Mouse (Mus musculus): ENCODE measurements around the gene Abca1. TPM values are rescaled to one million over a fixed set of nuclear protein-coding genes. Genes with fewer than 3 reads are reported as not detected.

Gene Abca1
- 7.6 and 11.4 TPM in 2 replicates for total RNA-seq (2017)

DNA sequence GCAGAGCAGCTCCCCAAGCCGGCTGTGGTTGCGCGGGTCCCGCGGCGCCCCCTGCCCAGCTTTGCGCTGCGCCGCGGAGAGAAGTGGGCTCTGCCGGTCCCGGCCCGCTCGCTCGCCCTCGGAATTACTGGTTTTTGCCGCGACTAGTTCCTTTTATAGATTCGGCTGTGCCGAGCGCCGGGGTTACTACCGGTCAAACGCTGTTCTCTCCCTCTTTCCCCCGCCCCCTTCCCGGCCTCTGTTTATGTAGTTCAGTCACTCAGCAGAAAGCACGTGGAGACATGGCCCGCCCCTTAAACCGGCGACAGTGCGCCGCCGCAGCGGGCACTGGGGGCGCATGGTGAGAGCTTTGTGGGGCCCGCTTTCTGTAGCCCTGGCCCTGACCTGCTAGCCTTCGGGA, at the start of gene Abca1:
Gene Abca1, minus strand, starts transcription at position 129 of the 400 bp plus-strand sequence.
- peak; percentile 93 for ATAC-seq (replicated peaks; ENCODE audit: low read depth, poor library complexity, severe bottlenecking)

DNA sequence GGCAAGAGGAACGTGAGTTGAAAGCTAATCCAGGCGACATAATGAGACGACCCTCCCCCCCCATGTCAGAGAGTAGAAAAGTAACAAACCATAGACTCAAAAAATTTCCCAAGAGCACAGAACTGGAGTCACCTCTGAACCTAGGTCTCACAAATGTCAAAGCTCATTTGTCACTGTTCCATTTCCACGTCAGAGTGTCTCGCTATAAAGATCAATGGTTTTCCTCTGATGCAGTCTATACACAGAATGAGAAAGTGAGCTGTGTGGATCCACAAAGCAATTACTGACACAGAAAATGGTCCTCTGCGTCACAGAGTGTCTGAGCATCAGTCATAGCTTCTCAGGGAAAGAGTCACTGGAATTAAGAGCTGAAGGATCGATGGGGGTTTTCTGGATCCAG, 44.8 kb upstream of the Abca1 start:
- ATAC-seq (replicated peaks; ENCODE audit: low read depth, poor library complexity, severe bottlenecking): no peak

DNA sequence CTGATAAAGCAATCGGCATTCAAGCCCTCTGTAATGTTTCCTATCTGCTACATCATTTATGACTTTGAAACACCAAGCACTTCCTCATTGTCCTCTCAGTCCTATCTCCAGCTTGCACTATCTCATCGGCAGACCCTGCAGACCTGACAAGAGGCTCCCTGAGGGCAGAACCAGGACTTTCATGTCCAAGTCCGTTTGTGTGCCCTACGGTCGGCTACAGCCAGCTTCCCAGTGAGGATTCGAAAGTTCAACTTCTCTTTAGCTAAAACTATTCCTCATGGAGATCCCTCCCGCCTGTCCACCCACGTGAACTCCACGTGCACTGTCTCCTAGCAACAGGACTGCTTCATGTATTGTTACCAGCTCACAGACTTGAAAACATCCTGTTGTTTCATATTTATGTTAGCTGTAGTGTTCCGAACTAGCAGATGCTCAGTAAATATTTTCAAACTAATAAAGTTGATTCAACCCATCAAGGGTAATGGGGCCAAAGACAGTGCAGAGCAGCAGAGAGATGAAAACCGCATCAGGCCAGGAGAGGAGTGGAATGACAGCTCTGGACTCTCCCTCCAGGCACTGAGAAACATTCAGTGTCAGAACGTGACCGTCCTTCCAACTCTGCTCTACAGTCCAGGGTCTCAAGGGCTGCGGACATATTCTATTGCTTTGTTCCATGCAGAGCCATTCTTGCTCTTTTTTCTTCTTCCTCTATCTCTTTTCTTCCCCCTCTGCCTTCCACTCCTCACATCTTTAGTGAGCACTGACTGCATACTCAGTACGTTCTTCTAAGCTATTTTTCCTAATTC, 44.1 kb upstream of the Abca1 start:
- peak; percentile 58 for ATAC-seq (replicated peaks; ENCODE audit: low read depth, poor library complexity, severe bottlenecking)

DNA sequence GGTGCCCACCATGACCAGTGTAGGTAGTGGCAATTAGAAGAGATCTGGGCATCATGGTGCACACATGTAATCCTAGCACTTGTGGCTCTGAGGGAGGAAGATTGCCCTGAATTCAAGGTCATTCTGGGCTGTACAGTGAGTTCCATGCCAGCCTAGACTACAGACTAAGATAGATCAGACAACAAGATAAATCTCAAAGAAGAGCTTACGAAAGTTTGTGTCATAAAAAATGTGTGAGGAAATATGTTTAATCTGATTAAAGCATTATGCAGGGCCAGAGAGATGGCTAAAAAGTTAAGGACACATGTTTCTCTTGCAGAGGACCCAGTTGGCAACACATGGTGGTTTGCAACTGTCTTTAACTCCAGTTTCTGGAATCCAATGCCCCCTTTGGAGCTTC, 40.6 kb upstream of the Abca1 start:
- no peak for ATAC-seq (replicated peaks; ENCODE audit: low read depth, poor library complexity, severe bottlenecking)

DNA sequence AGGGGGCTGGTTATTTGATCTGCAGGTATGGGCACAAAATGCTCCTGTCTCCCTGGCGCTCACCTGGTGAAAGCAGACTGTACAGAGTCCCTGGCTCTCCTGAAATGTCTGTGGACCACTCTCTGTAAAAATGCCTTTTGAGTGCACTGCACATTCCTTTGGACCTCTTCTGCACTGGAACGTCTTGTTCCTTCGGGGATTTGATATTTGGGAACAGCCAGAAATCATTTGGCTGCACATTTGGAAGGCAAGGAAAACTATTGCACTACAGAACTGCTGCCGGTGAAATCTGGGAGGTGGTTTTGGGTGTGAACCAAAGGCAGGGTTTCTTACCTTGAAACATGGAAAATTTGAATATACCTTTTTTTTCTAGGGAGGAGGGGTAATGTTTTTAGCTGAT, 38.1 kb upstream of the Abca1 start:
- no peak for ATAC-seq (replicated peaks; ENCODE audit: low read depth, poor library complexity, severe bottlenecking)

DNA sequence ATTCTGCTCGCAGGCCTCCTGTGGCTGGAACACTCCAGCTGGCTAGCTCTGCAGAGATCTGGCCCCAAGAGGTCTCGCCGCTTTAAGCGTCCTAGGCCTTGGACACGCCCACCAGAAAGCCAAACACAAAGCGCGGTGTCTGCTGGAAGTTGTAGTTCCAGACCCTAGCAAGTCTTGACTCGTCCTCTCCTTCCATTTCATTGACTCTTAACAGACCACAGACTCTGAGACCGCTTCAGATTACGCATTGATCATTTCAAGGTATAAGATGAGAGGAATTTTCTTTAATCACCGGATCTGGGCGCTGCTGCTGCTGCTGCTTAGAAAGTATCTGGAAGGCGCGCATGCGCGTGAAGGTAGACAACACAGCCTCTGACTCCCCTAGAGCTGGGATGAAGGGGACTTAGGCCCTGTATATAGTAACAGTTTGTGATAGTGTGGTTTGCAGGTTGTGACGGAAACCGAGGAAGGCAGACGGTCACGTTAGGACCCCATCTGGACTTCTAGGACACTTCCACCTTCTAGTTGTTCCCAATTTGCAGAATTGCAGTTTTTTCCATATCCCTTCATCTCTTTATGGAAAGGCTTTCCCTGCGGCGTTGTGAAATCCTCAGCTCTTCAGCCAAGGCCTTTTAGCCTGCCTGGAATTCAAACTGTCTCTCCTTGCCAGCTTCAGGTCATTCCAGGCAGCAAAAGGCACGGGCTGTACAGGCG, 36.5 kb upstream of the Abca1 start:
- ATAC-seq (replicated peaks; ENCODE audit: low read depth, poor library complexity, severe bottlenecking): peak; percentile 98

DNA sequence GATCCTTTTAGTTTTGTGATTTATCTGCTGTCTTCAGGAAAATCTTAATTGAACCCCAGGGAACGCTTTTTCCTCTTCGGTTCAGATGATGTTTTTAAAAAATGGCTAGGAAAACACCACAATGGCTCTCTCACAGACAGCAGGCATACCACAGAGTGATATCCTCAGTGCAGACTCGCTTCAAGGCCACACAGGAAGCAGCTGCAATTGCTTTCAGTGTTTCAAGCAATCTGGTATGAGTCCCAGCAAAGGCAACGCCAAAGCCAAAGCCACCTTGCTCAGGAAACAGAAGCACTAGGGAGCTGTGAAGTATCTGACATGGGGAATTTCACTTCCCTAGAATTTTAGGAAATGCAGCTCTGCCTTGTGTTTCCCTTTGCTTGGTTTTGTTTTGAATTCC, 27.4 kb upstream of the Abca1 start:
- peak; percentile 98 for ATAC-seq (replicated peaks; ENCODE audit: low read depth, poor library complexity, severe bottlenecking)

DNA sequence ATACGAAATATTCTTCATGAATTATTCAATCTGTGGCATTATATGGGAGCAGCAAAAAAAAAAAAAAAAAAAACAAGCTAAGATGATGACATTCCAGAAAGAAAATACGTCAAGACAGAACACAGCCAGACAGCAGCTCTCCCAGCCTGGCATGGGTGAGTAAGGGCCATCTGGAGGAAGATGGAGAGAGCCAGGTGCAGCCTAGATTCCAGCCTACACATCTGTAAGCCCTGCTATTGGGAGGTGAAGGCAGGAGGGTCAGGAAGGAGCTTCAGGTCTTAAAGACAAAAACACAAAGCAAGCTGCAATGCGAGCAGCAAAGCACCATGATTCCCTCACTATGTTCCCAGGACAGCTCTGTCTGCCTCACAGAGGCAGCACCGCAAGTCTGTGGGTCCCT, 26.9 kb upstream of the Abca1 start:
- peak; percentile 33; the same call in 1 of the 2 replicates for ATAC-seq (replicated peaks; ENCODE audit: low read depth, poor library complexity, severe bottlenecking)

DNA sequence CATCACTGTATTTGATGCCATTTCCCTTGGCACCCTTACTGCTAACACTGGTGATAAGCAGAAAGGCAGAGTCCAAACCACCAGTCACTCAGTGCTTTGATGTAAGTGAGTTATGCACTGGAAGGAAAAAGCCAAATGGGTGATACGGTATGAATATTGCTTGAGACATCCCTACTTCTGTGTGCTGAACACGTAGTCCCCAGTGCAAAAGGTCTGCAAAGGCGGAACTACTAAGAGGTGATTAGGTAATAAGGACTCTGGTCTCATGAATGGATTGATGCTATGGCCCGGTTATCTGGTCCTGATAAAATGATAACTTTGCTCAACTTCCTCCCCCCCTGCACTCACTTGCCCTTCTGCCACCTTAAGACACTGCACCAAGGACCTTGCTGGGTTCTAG, 26.4 kb upstream of the Abca1 start:
- 0 out of 2 replicates have a peak, but pooled peaks have one; percentile 5 for ATAC-seq (replicated peaks; ENCODE audit: low read depth, poor library complexity, severe bottlenecking)

DNA sequence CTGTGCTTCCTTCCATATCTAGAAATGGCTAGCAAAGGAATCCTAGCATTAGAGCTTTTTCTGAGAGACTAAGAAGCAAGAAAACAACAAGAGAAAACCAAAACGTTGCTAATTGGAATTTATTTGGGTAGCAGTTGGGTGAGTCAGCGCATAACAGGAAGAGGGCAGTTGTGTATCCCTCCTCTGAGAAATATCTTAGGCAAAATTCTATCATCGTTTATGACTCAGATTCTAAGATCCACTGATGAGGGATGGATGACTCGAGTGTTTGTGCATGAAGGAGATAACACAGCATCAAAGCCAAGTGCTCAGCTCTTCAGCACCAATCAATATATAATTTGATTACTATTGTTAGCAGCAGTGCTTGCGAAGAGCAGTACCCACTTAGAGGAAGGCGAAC, 21.8 kb upstream of the Abca1 start:
- ATAC-seq (replicated peaks; ENCODE audit: low read depth, poor library complexity, severe bottlenecking): no peak

DNA sequence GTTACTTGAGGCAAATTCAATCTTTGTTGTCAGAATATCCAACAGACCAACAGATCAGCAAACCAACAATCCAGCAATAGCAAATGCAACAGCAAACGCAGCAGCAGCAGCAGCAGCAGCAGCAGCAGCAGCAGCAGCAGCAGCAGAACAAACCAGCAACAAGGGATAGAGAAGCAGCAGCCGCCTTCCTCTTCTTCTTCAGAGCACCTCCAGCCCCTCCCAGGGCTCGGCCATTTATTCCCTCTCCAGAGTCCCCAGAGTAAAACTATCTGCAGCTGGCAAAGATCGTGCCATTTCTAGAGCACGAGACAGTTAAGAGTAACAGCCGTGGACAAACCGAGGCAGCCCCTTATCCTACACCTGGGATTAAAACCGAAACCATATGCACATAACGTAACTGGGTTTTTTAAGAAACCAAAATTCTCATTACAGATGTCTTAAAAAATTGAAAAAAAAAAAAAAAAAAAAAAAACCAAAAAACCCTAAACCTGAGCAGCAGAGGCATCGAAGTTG, 19.7 kb upstream of the Abca1 start:
- ATAC-seq (replicated peaks; ENCODE audit: low read depth, poor library complexity, severe bottlenecking): no peak

DNA sequence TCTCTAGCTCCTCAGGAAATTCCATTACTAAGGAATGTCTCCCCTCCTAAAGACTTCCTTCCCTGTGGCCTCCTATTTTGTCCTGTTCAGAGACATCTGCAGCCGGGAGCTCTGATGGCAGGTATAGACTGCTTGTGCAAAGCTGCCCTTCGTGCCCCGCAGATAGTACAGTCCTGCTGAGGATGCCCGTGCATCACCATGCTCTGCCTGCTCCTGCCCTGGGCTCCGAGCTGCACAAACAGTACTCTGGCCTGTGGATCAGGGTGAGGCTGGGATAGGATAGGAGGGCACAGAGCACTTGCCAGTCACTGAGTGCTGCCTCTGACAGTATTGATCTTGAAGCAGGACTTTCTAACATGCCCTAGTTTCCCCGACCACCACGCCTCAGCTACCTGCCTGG, 18.8 kb upstream of the Abca1 start:
- no peak for ATAC-seq (replicated peaks; ENCODE audit: low read depth, poor library complexity, severe bottlenecking)

DNA sequence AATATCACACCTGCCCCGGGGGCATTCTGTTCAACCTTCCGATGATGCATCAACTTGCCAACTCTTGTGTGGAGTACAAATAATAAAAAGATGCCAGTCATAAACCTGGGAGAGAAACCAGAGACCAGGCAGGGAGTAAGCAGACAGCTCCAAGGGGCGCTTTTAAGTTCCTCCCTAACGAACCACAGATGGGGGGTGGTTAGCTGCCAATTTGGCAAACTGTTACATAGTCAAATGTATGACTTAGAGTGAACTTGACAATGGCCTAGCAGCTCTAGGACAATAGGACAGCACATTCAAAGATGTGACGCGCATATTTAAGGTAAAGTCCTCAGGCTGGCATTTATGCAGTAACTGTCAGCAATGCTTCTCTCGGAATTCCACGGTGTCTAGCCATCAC, 18.0 kb upstream of the Abca1 start:
- no peak for ATAC-seq (replicated peaks; ENCODE audit: low read depth, poor library complexity, severe bottlenecking)

DNA sequence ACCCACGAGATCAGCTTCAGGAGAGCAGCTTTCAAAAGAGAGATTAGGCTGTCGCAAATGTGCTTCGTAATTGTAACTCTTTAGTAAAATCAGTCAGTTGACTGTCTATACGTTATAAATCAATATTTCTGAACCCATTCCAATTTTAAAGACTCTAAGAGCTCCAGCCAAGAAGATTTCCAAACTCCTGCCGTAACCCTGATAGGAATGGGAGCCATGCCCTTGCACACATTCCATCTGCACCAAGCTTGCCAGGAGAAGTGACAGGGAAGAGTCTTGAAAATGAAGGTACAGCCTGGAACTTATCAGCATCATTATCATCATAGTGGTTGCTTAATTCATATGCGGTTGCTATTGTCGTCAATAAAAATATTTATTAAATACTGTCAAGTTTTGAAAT, 15.2 kb upstream of the Abca1 start:
- no peak for ATAC-seq (replicated peaks; ENCODE audit: low read depth, poor library complexity, severe bottlenecking)

DNA sequence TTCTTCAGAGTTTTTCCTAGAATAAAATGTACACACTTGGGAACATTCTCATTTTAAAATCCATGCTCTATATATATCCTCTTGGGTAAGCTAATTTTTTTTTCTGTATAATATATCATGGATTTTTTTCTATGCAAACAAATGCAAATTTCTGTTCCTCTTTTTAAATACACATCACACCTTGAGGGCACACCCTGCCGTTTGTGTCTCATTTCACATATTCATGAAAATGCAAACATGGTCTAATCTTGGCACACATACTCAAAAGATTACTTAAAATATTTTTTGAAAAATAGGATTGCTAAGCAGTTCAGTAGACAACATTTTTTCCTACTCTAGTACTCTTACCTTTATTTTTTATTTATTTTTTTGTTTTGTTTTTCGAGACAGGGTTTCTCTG, 10.7 kb upstream of the Abca1 start:
- no peak for ATAC-seq (replicated peaks; ENCODE audit: low read depth, poor library complexity, severe bottlenecking)

DNA sequence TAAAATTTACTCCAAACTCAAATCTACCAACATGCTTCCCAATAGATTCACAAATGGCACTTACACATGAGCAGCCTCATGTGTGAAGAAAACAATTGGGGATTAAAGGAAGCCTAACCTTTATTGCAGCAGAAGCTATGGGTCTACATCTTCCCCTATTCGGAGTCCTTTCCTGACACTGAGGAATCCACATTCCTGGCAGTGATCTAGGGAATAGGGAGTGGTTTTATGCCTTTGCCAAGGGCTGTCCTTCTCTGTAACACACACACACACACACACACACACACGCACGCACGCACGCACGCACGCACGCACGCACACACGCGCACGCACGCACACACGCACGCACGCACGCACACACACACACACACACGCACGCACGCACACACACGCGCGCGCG, 5.5 kb upstream of the Abca1 start:
- no peak for ATAC-seq (replicated peaks; ENCODE audit: low read depth, poor library complexity, severe bottlenecking)

DNA sequence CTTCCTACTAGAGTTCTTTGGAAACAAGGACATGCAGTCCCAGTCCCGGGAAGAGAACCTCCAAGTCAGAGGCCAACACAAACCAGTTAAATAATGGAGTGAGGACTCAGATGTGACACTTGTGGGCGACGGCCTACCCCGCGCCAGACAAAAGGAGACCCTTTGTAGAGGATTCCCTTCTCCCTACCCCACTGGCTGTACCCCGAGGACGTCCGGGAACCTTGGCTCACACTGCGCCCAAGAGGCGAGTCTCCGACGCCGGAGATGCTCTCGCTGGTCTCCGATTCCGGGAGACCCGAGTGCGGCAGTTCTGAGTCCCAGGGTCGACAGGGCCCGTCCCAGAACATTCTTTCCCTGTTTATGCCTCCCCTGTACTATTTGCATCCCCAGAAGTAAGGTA, 519 bp downstream of the Abca1 start:
- ATAC-seq (replicated peaks; ENCODE audit: low read depth, poor library complexity, severe bottlenecking): no peak

DNA sequence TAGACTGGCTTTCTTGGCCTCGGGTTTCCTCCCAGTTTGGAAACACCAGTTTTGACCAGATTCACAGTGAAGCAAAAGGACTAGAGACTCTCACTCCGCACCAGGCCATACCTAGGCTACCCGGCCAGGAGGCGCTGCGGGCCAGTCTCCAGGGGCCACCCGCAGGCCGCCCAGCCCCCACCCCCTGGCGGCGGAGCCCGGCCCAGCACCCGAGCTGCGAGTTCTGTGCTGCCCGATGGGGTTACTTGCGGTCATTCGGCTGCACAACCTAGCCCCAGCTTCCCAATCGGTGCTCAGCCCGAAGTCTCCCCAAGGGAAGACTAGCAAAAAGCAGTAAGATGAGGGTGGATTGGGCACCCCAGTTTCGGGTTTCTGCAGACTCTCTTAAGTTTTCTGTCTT, 1.1 kb downstream of the Abca1 start:
- peak; percentile 78 for ATAC-seq (replicated peaks; ENCODE audit: low read depth, poor library complexity, severe bottlenecking)

DNA sequence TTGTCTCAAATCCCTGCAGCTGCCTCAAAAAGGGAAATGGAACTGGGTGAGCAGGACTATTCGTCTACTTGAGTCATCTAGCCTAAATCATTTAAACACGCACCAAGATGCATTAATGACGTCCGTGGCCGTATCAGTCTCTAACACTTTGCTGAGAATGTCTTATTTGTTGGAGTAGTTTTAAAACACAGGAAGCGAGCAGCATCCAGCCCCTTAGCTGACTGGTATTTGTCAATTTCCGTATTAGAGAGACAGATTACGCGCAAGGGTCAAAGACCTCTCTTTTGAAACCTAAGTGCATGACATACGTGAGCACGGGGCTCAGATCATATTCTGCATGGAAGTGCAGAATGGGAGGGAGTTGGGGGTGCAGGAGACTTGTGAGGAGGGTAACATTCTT, 4.2 kb downstream of the Abca1 start:
- ATAC-seq (replicated peaks; ENCODE audit: low read depth, poor library complexity, severe bottlenecking): no peak

DNA sequence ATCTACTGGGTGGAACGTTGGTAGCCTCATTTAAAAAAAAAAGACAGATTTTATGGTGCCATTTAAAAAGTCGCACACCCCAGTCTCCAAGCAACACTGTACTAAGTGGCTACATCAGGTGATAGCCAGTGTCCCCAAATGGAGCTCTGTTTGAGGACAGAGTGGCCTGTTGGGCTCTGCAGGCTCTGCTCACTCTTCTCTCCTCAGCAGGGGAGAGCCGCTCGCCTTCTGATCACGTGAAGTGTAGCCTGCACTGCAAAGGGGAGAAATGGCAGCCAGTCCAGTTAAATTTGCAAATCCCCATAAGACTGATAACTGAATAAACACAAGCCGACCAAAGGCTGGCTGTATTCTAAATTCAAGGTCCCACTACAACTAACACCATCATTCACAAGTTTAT, 6.0 kb downstream of the Abca1 start:
- ATAC-seq (replicated peaks; ENCODE audit: low read depth, poor library complexity, severe bottlenecking): no peak

DNA sequence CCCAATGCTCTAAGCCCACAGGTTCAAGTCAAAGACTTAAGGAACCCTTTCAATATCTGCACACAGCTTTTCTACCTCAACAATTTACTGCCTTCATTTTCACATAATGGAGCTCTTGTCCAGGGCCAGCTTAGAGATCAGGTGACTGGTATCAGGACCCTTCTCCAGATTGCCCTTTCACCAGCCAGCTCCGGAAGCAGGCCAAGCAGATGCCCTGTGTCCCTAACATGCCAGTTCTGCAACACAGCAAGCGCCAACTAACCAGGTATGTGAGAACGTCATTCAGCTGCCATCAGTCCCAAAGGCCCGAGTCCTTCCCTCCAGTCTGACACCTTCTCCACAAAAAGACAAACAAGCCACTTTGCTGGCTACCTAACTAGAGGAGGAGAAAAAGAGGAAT, 6.6 kb downstream of the Abca1 start:
- ATAC-seq (replicated peaks; ENCODE audit: low read depth, poor library complexity, severe bottlenecking): no peak

Data from common myeloid progenitor, adult 5-6 weeks (primary cell).